Mouse (Mus musculus): Measurements from ENCODE around the gene Scgb1a1.

- TF ChIP-seq POLR2A (IDR thresholded peaks at IDR 0.05; ENCODE audit: extremely low read depth, insufficient read depth, low read length) (no peak), CTCF (IDR thresholded peaks at IDR 0.05; ENCODE audit: extremely low read depth, insufficient read depth, low read length) (no peak)
Measured at GRCm38 (mm10) chr19:9074424-9074823, 13.3 kb downstream of the Scgb1a1 start.

All from cortical plate, adult 2 months (tissue).